Mouse (Mus musculus) ES-E14 (cell line): ENCODE data around the gene Tgm5. TPM values are rescaled to one million over a fixed set of nuclear protein-coding genes. Genes with fewer than 3 reads are reported as not detected.

Source experiments
- DNase-seq: peaks from one replicate; pipeline ENCODE4 v3.0.0-alpha.2; 2013; ENCODE audit warnings: low read depth, low spot score
- H3K27ac ChIP-seq: 2 replicates; pipeline ENCODE4 v1.5.1; 2012; ENCODE audit warnings: low read depth, mild to moderate bottlenecking, low read length, moderate library complexity, mixed read lengths; ENCODE audit not compliant: poor library complexity, insufficient read depth, severe bottlenecking
- H3K36me3 ChIP-seq: 2 replicates; pipeline ENCODE4 v1.6.1; 2012; ENCODE audit warnings: mild to moderate bottlenecking, low read length, moderate library complexity, mixed read lengths; ENCODE audit not compliant: control insufficient read depth, poor library complexity, insufficient read depth, severe bottlenecking
- H3K4me1 ChIP-seq, 2 experiments: fragments of 150-350 bp in 1 of 2; sonication (generic) in 1 of 2; 2 replicates each; pipeline ENCODE4 v1.6.1; 2012; ENCODE audit warnings: low read length in 2 of 2, mild to moderate bottlenecking in 1 of 2, mixed read lengths in 1 of 2; ENCODE audit not compliant: control insufficient read depth in 2 of 2, insufficient read depth in 2 of 2, poor library complexity in 1 of 2
- H3K4me3 ChIP-seq, 2 experiments: fragments of 150-350 bp in 1 of 2; sonication (generic) in 1 of 2; 2 replicates each; pipeline ENCODE4 v1.5.1; 2012; ENCODE audit warnings: low read length in 2 of 2, low read depth in 1 of 2, mild to moderate bottlenecking in 1 of 2, mixed read lengths in 1 of 2; ENCODE audit not compliant: insufficient read depth in 1 of 2, poor library complexity in 1 of 2, severe bottlenecking in 1 of 2
- H3K9ac ChIP-seq: 2 replicates; pipeline ENCODE4 v1.6.1; 2012; ENCODE audit warnings: low read depth, mild to moderate bottlenecking, low read length, mixed read lengths; ENCODE audit not compliant: poor library complexity, insufficient read depth, severe bottlenecking
- H3K9me3 ChIP-seq: fragments of 150-350 bp; sonication (generic); 2 replicates; pipeline ENCODE4 v1.6.1; 2012; ENCODE audit warnings: low read depth, mild to moderate bottlenecking, low read length; ENCODE audit not compliant: control insufficient read depth, insufficient read depth
- CHD2 ChIP-seq: IDR thresholded peaks from 2 replicates; pipeline ENCODE4 v1.6.1; 2014; ENCODE audit warnings: mild to moderate bottlenecking, low read depth, low read length, inconsistent platforms
- HCFC1 ChIP-seq: IDR thresholded peaks from 2 replicates; pipeline ENCODE4 v1.6.1; 2012; ENCODE audit warnings: low read length, inconsistent platforms, borderline replicate concordance; ENCODE audit not compliant: insufficient read depth
- MAFK ChIP-seq: IDR thresholded peaks from 2 replicates; pipeline ENCODE4 v1.6.1; 2014; ENCODE audit warnings: mild to moderate bottlenecking, low read depth, low read length, inconsistent platforms; ENCODE audit not compliant: insufficient read depth
- ZC3H11A ChIP-seq: IDR thresholded peaks from 2 replicates; pipeline ENCODE4 v1.6.1; 2012; ENCODE audit warnings: low read depth, mild to moderate bottlenecking, inconsistent platforms, low read length, borderline replicate concordance
- ZNF384 ChIP-seq: IDR thresholded peaks from 2 replicates; pipeline ENCODE4 v1.6.1; 2012; ENCODE audit warnings: low read depth, low read length, inconsistent platforms
- in situ Hi-C, 2 experiments: fragments of 600-800 bp; cut with MboI; formaldehyde crosslinking; loops; one replicate each; pipeline ENCODE4 v1.15.1; 2025; ENCODE audit warnings: low sequenced_read_pairs in 2 of 2, inconsistent platforms in 1 of 2; ENCODE audit not compliant: unreplicated experiment in 2 of 2
- total RNA-seq: library from RNA; depleted of rRNA; stranded (reverse); fragments of 300-350 nt; gene quantifications from 2 replicates; pipeline ENCODE4 v1.2.3, GENCODE M21; 2012

Tgm5 gene
- total RNA-seq, 1 experiment: not detected

DNA sequence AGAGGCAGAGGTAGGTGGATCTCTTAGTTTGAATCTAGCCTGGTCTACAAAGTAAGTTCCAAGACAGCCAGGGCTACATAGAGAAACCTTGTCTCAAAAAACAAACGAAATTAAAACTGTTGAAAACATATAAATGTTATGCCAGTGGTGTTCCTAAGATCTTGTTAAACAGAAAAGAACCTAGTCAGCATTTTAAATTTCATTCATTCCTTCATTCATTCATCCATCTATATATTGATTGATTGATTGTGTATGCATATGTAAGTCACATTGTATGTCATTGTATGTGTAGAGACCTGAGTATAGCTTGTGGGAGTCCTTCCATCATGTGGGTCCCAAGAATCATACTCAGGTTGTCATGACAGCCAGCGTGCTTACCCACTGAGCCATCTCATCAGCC is 70.1 kb downstream of the Tgm5 start:
- in situ Hi-C loops: no loop called here
- H3K4me3 ChIP-seq: no peak overlapping the region

DNA sequence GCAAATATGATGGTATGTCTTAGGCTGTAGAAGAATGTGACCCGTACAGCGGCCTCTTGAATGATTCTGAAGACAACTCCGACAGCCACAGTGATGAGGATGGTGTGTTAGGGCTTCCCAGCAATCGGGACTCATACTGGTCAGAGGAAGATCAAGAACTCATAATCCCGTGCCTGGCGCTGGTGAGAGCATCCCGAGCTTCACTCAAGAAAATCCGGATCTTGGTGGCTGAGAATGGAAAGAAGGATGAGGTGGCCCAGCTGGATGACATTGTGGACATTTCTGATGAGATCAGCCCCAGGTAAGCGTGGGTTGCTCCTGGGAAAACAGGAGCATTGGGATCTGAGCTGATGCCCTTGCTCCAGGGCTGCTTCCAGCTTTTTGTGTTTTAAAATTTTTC is 73.0 kb downstream of the Tgm5 start:
- Histone ChIP-seq H3K4me3 (no peak overlapping the region), H3K4me1 (no peaks in the 10 kb centered on the region), H3K9ac (no peak overlapping the region), H3K36me3 (no peaks in the 10 kb centered on the region), H3K27ac (no peak overlapping the region), H3K9me3 (no peaks in the 10 kb centered on the region)
- no peak for DNase-seq
- in situ Hi-C loops: no loop called here
- TF ChIP-seq ZNF384 (no peak), HCFC1 (no peak), MAFK (no peak), CHD2 (no peak), ZC3H11A (no peak)

More for the DNA sequence above, 70.1 kb downstream of the Tgm5 start:
- TF ChIP-seq ZC3H11A (no peak), HCFC1 (no peak), ZNF384 (no peak), MAFK (0 out of 2 replicates have a peak, but pooled peaks have one; percentile 27), CHD2 (no peak)
- H3K4me1 ChIP-seq: no peaks in the 10 kb centered on the region
- H3K27ac ChIP-seq: no peak overlapping the region
- H3K36me3 ChIP-seq: no peaks in the 10 kb centered on the region
- DNase-seq: no peak
- H3K9ac ChIP-seq: no peak overlapping the region
- no peaks in the 10 kb centered on the region for H3K9me3 ChIP-seq

DNA sequence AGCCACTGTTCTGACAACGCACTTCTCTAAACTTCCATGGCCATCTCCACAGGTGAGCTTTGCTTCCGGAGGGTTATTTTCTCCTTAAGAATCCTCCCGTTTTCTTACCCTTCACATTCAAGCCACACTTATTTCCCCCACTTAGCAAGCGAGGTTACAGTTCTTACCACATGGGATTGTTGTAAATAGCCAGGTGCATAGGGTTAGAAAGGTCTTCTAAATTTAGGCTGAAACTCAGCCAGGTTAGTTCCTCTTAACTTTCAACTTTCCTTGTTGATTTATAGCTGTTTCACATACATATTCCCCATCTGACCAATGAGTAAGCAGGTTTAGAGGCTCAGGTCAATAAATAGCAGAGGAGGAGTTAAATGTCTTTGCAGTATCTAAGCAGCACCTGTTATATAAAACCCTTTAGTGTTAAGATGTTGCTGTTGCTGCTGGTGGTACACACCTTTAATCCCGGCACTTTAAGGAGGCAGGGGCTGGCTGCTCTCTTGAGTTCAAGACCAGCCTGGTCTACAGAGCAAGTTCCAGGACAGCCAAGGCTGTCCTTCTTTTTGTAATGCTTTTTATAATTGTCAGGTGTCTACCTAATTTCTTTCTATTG is 76.5 kb downstream of the Tgm5 start:
- peak overlapping the region; percentile 82; the same call in 1 of the 2 replicates for H3K9ac ChIP-seq
- H3K36me3 ChIP-seq: no peaks in the 10 kb centered on the region
- H3K27ac ChIP-seq: no peak overlapping the region
- DNase-seq: no peak
- no peaks in the 10 kb centered on the region for H3K9me3 ChIP-seq
- H3K4me1 ChIP-seq: no peaks in the 10 kb centered on the region
- no peak for TF ChIP-seq CHD2
- no peak for TF ChIP-seq ZNF384
- no peak for TF ChIP-seq HCFC1
- no peak for TF ChIP-seq ZC3H11A
- in situ Hi-C loops: no loop called here
- H3K4me3 ChIP-seq: peak overlapping the region; percentile 74 to 98

DNA sequence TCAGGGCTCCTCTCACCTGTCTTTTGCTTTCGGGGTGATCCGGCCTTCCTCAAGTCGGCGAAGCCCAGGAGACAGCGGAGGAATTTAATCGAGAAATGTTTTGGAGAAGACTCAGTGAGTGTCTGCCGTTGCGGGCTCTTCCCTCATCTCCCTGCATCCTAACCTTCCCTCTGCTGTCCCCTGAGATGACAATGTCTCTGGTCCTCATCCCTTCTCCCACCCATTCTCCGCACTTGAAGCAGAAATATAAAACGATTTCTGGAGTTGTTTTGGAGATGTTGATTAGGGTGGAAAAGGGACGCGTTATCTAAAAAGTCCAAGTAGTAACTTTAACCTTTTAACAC is 77.0 kb downstream of the Tgm5 start:
- in situ Hi-C loops: no loop called here
- H3K9ac ChIP-seq: peak overlapping the region; percentile 82
- DNase-seq: no peak
- peak overlapping the region; percentile 74 to 98 for H3K4me3 ChIP-seq
- no peaks in the 10 kb centered on the region for H3K9me3 ChIP-seq
- no peak for TF ChIP-seq HCFC1
- TF ChIP-seq CHD2: no peak
- H3K4me1 ChIP-seq: no peaks in the 10 kb centered on the region
- no peak overlapping the region for H3K27ac ChIP-seq
- no peaks in the 10 kb centered on the region for H3K36me3 ChIP-seq

DNA sequence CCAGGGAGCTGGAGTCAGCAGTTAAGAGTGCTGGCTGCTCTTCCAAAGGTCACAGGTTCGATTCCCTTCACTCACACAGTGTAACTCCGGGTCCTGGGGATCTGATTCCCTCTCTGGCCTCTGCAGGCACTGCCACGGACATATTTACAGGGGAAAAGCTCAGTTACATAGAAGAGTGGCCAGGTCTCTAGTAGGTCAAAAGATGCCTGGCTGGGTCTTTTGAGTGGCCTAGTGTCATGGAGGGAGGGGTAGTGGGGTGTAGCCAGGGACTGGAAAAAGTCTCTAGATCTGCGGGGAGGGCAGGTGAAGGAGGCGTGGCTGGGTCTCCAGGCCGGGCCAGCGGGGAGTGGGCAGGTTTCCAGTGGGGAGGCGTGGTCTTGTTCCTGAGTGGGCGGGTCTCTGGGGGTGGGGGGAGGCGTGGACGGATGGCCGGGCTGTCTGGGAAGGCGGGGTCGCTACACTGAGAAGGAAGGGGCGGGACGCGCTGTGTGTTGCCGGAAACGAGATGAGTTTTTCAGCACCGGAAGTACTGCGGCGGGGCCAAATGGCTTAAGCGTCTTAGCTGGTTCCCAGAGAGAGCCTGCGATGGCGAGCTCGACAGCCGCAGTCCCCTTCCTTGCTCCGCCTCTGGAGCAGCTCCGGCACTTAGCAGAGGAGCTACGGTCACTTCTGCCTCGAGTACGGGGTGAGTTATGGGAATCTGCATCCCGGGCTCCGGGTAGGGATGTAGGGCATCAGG is 77.5 kb downstream of the Tgm5 start, which contains the start of gene Ccndbp1:
TSS of gene Ccndbp1 (plus strand) at position 479 of the 739 bp plus-strand sequence.
- Histone ChIP-seq H3K9ac (peak within 1 kb of the TSS; percentile 82), H3K9me3 (no peaks in the 10 kb centered on the region), H3K4me3 (peak within 1 kb of the TSS; percentile 74 to 98), H3K36me3 (no peaks in the 10 kb centered on the region), H3K27ac (no peak within 1 kb of the TSS), H3K4me1 (no peaks in the 10 kb centered on the region)
- peak; percentile 90 for DNase-seq
- in situ Hi-C loops: no loop called here
- TF ChIP-seq ZNF384 (no peak), CHD2 (no peak), HCFC1 (no peak), MAFK (no peak), ZC3H11A (no peak)
